Mouse (Mus musculus): ENCODE measurements around the gene Galnt16.

DNA sequence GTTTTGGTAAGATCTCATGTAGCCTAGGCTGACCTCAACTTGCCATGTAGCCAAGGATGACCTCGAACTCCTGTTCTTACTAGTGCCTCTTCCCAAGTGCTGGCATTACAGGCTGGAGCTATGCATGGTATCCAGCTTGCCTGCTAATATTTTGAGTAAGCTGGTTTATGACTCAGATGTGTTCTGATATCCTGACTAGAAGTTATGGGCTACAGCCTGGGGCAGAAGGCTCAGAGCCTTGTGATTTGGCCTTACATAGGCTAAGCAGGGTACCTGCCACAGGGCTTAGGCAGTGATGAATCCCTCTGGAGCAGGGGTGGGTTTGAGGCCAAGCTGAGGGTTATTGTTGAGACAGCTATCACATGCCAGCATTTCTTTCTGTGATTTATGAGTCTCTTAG, 90.5 kb downstream of the Galnt16 start:
- TF ChIP-seq POLR2A (IDR thresholded peaks at IDR 0.05; ENCODE audit: control insufficient read depth in 1 of 2, insufficient read depth in 1 of 2, low read depth in 1 of 2, low read length in 2 of 2, poor library complexity in 1 of 2) (no peak), E2F4 (IDR thresholded peaks at IDR 0.05; ENCODE audit: borderline replicate concordance, low read depth, low read length) (no peak), TCF12 (IDR thresholded peaks at IDR 0.05; ENCODE audit: low read depth, low read length) (no peak), ZMIZ1 (IDR thresholded peaks at IDR 0.05; ENCODE audit: low read depth, low read length) (no peak), CTCF (IDR thresholded peaks at IDR 0.05 in 2 of 3, conservative IDR thresholded peaks at IDR 0.05 in 1 of 3; ENCODE audit: control insufficient read depth in 1 of 3, insufficient read depth in 1 of 3, low read depth in 2 of 3, low read length in 3 of 3, poor library complexity in 1 of 3, severe bottlenecking in 1 of 3) (no peak)
